ENCODE assay signal across 9 mouse cellular contexts in genomic region chr10:126990313-126991056, GRCm38 (mm10). TPM values are rescaled to one million over a fixed set of nuclear protein-coding genes. Genes with fewer than 3 reads are reported as not detected.
DNase-seq lines count a peak whose midpoint lies in the region; ATAC-seq lines count a peak whose summit lies in the region.
"Had no signal": no experiment of that assay in that cellular context is flagged by ENCODE, and none has a peak within 500 bp of the region (broad histone marks: within the 10 kb centered on the region; RNA-seq: fewer than 3 reads in every experiment).

No protein-coding gene starts in this region.

- H3K9ac ChIP-seq in forebrain, embryonic 11.5 days (ENCODE audit: low read length) = no peak overlapping the region
- peak overlapping the region; percentile 49; the same call in 1 of the 2 replicates for H3K9ac ChIP-seq in heart, embryonic 15.5 days
- no peak overlapping the region for H3K9ac ChIP-seq in liver, embryonic 13.5 days
- H3K9ac ChIP-seq in stomach, embryonic 15.5 days = no peak overlapping the region

- peaks cover 9% of the 10 kb centered on the region; the same call in 1 of the 2 replicates for H3K4me1 ChIP-seq in forebrain, embryonic 11.5 days (replicated peaks; ENCODE audit: control insufficient read depth, insufficient read depth, low read length)
- H3K4me1 ChIP-seq in heart, embryonic 15.5 days (replicated peaks) = peaks cover 64% of the 10 kb centered on the region
- peaks cover 53% of the 10 kb centered on the region for H3K4me1 ChIP-seq in liver, embryonic 13.5 days (replicated peaks)
- H3K4me1 ChIP-seq in stomach, embryonic 15.5 days = peaks cover 55% of the 10 kb centered on the region

- no peak overlapping the region for H3K4me2 ChIP-seq in forebrain, embryonic 11.5 days (ENCODE audit: low read depth, low read length, severe bottlenecking)
- peak overlapping the region; percentile 31; the same call in 1 of the 2 replicates for H3K4me2 ChIP-seq in heart, embryonic 15.5 days
- H3K4me2 ChIP-seq in liver, embryonic 13.5 days = no peak overlapping the region
- no peak overlapping the region for H3K4me2 ChIP-seq in stomach, embryonic 15.5 days

- no peaks in the 10 kb centered on the region for H3K9me3 ChIP-seq in forebrain, embryonic 11.5 days (ENCODE audit: control insufficient read depth, low read length)
- H3K9me3 ChIP-seq in heart, embryonic 15.5 days (replicated peaks) = no peaks in the 10 kb centered on the region
- H3K9me3 ChIP-seq in liver, embryonic 13.5 days (replicated peaks) = no peaks in the 10 kb centered on the region
- no peaks in the 10 kb centered on the region for H3K9me3 ChIP-seq in stomach, embryonic 15.5 days

- peaks cover 15% of the 10 kb centered on the region for H3K36me3 ChIP-seq in forebrain, embryonic 11.5 days (ENCODE audit: control insufficient read depth, insufficient read depth, low read length)
- peaks cover 43% of the 10 kb centered on the region for H3K36me3 ChIP-seq in heart, embryonic 15.5 days
- peaks cover 41% of the 10 kb centered on the region for H3K36me3 ChIP-seq in liver, embryonic 13.5 days
- peaks cover 45% of the 10 kb centered on the region for H3K36me3 ChIP-seq in stomach, embryonic 15.5 days

- H3K27me3 ChIP-seq in forebrain, embryonic 11.5 days (ENCODE audit: control insufficient read depth, insufficient read depth, low read length) = no peaks in the 10 kb centered on the region
- H3K27me3 ChIP-seq in heart, embryonic 15.5 days = no peaks in the 10 kb centered on the region
- no peaks in the 10 kb centered on the region for H3K27me3 ChIP-seq in liver, embryonic 13.5 days
- no peaks in the 10 kb centered on the region for H3K27me3 ChIP-seq in stomach, embryonic 15.5 days (replicated peaks)

- peak; percentile 90 for ATAC-seq in CD4-positive, CD25-positive, alpha-beta regulatory T cell, adult 4 months
- ATAC-seq in forebrain, embryonic 11.5 days (replicated peaks; ENCODE audit: low FRiP score) = peak; percentile 81
- ATAC-seq in heart, embryonic 15.5 days (replicated peaks; ENCODE audit: insufficient number of reproducible peaks, insufficient read depth, low FRiP score, low read depth) = peak; percentile 58
- ATAC-seq in liver, embryonic 13.5 days (ENCODE audit: low read depth) = peak; percentile 68
- ATAC-seq in stomach, embryonic 15.5 days (ENCODE audit: insufficient read depth, low FRiP score, low read depth) = peak; percentile 64

- no peak overlapping the region for H3K27ac ChIP-seq in forebrain, embryonic 11.5 days (ENCODE audit: low read depth, low read length)
- H3K27ac ChIP-seq in heart, embryonic 15.5 days = peak overlapping the region; percentile 73
- H3K27ac ChIP-seq in liver, embryonic 13.5 days = no peak overlapping the region
- H3K27ac ChIP-seq in stomach, embryonic 15.5 days = peak overlapping the region; percentile 33; the same call in 1 of the 2 replicates

- DNase-seq in c-Kit-positive CD71-negative TER-119-negative erythroid progenitor cells, embryonic 14.5 days (ENCODE audit: low read depth) = peak; percentile 82
- peak; percentile 94 for DNase-seq in forebrain, embryonic 11.5 days (ENCODE audit: low spot score)
- peak; percentile 89 for DNase-seq in kidney, postnatal 14 days
- DNase-seq in liver, embryonic 13.5 days = peak; percentile 68
- DNase-seq in neural tube, embryonic 10.5 days (ENCODE audit: extremely low spot score, low spot score) = peak; percentile 90

- WGBS in forebrain, embryonic 11.5 days = 69% methylated on average over 7 of the region's 7 CpGs
- 31% methylated on average over 7 of the region's 7 CpGs for WGBS in heart, embryonic 15.5 days
- 59% methylated on average over 7 of the region's 7 CpGs for WGBS in liver, embryonic 13.5 days (ENCODE audit: insufficient replicate concordance)
- WGBS in stomach, embryonic 15.5 days = 52% methylated on average over 7 of the region's 7 CpGs

- H3K4me3 ChIP-seq in forebrain, embryonic 11.5 days (ENCODE audit: low read depth, low read length) = no peak overlapping the region
- H3K4me3 ChIP-seq in heart, embryonic 15.5 days = no peak overlapping the region
- no peak overlapping the region for H3K4me3 ChIP-seq in liver, embryonic 13.5 days (replicated peaks)
- H3K4me3 ChIP-seq in stomach, embryonic 15.5 days (replicated peaks) = no peak overlapping the region
- H3K4me3 ChIP-seq: erythroblast, embryonic 14.5 days had no signal

RNA-seq across cellular contexts. Expression of gene Avil, which starts 10.0 kb away (rescaled TPM):
- polyA plus RNA-seq in CD4-positive, CD25-positive, alpha-beta regulatory T cell, adult 4 months (2017; shearing (Covaris generic)) = under 1 TPM; 0.11 to 0.20 TPM
- polyA plus RNA-seq in forebrain, embryonic 11.5 days (2014; fragmentation: Nextera tagmentation; extraction: Ambion mirVana) = 0.08 and 0.32 TPM in 2 replicates
- 0.23 and 0.55 TPM in 2 replicates for polyA plus RNA-seq in heart, embryonic 15.5 days (2015; fragmentation: Nextera tagmentation; extraction: Ambion mirVana)
- 0.08 and 0.12 TPM in 2 replicates for polyA plus RNA-seq in liver, embryonic 13.5 days (2015; fragmentation: Nextera tagmentation; extraction: Ambion mirVana)
- 0.52 and 0.60 TPM in 2 replicates for polyA plus RNA-seq in stomach, embryonic 15.5 days (2015; fragmentation: Nextera tagmentation; extraction: Ambion mirVana)

RNA-seq across cellular contexts. Expression of gene Ctdsp2, which starts 12.0 kb away (rescaled TPM):
- 10 to 100 TPM; 35.4 to 37.8 TPM for polyA plus RNA-seq in CD4-positive, CD25-positive, alpha-beta regulatory T cell, adult 4 months (2017; shearing (Covaris generic))
- 58.8 and 63.2 TPM in 2 replicates for polyA plus RNA-seq in forebrain, embryonic 11.5 days (2014; fragmentation: Nextera tagmentation; extraction: Ambion mirVana)
- 35.0 and 47.8 TPM in 2 replicates for polyA plus RNA-seq in heart, embryonic 15.5 days (2015; fragmentation: Nextera tagmentation; extraction: Ambion mirVana)
- polyA plus RNA-seq in liver, embryonic 13.5 days (2015; fragmentation: Nextera tagmentation; extraction: Ambion mirVana) = 9.9 and 10.8 TPM in 2 replicates
- polyA plus RNA-seq in stomach, embryonic 15.5 days (2015; fragmentation: Nextera tagmentation; extraction: Ambion mirVana) = 57.0 and 63.2 TPM in 2 replicates

RNA-seq across cellular contexts. Expression of gene Tsfm, which starts 40.2 kb away (rescaled TPM):
- 10 to 100 TPM; 38.2 to 54.1 TPM for polyA plus RNA-seq in CD4-positive, CD25-positive, alpha-beta regulatory T cell, adult 4 months (2017; shearing (Covaris generic))
- 91.2 and 93.8 TPM in 2 replicates for polyA plus RNA-seq in forebrain, embryonic 11.5 days (2014; fragmentation: Nextera tagmentation; extraction: Ambion mirVana)
- polyA plus RNA-seq in heart, embryonic 15.5 days (2015; fragmentation: Nextera tagmentation; extraction: Ambion mirVana) = 81.9 and 86.0 TPM in 2 replicates
- polyA plus RNA-seq in liver, embryonic 13.5 days (2015; fragmentation: Nextera tagmentation; extraction: Ambion mirVana) = 65.7 and 75.6 TPM in 2 replicates
- 79.9 and 85.2 TPM in 2 replicates for polyA plus RNA-seq in stomach, embryonic 15.5 days (2015; fragmentation: Nextera tagmentation; extraction: Ambion mirVana)

RNA-seq across cellular contexts. Expression of gene Mettl1, which starts 50.7 kb away (rescaled TPM):
- polyA plus RNA-seq in CD4-positive, CD25-positive, alpha-beta regulatory T cell, adult 4 months (2017; shearing (Covaris generic)) = 10 to 100 TPM; 29.9 to 30.2 TPM
- 42.5 and 44.0 TPM in 2 replicates for polyA plus RNA-seq in forebrain, embryonic 11.5 days (2014; fragmentation: Nextera tagmentation; extraction: Ambion mirVana)
- 27.7 and 32.0 TPM in 2 replicates for polyA plus RNA-seq in heart, embryonic 15.5 days (2015; fragmentation: Nextera tagmentation; extraction: Ambion mirVana)
- 28.3 and 29.5 TPM in 2 replicates for polyA plus RNA-seq in liver, embryonic 13.5 days (2015; fragmentation: Nextera tagmentation; extraction: Ambion mirVana)
- 54.3 and 55.2 TPM in 2 replicates for polyA plus RNA-seq in stomach, embryonic 15.5 days (2015; fragmentation: Nextera tagmentation; extraction: Ambion mirVana)

RNA-seq across cellular contexts. Expression of gene Eef1akmt3, which starts 50.8 kb away (rescaled TPM):
- under 1 TPM in 1 of 2 experiments, not detected in 1; 0.38 TPM for polyA plus RNA-seq in CD4-positive, CD25-positive, alpha-beta regulatory T cell, adult 4 months (2017; shearing (Covaris generic))
- polyA plus RNA-seq in forebrain, embryonic 11.5 days (2014; fragmentation: Nextera tagmentation; extraction: Ambion mirVana) = 0.11 TPM in 1 of 2 replicates, not detected in the other
- polyA plus RNA-seq in heart, embryonic 15.5 days (2015; fragmentation: Nextera tagmentation; extraction: Ambion mirVana) = 0.30 and 0.42 TPM in 2 replicates
- polyA plus RNA-seq in liver, embryonic 13.5 days (2015; fragmentation: Nextera tagmentation; extraction: Ambion mirVana) = 0.07 and 0.14 TPM in 2 replicates
- polyA plus RNA-seq in stomach, embryonic 15.5 days (2015; fragmentation: Nextera tagmentation; extraction: Ambion mirVana) = 1.1 and 1.5 TPM in 2 replicates
- polyA plus RNA-seq: erythroblast, embryonic 14.5 days had no signal

Comparison
In these comparisons a context has a peak if more than half of its experiments do, and no peak if none do; other contexts are left out.
1. H3K27ac ChIP-seq: peak in heart, embryonic 15.5 days (single experiment) and stomach, embryonic 15.5 days (single experiment); none in forebrain, embryonic 11.5 days (single experiment) and liver, embryonic 13.5 days (single experiment).
2. Peak in every context shown above with its lines, with median percentiles within 50 percentile points of each other: ATAC-seq and DNase-seq.